ENCODE assay signal across 10 mouse cellular contexts in the genomic region with DNA sequence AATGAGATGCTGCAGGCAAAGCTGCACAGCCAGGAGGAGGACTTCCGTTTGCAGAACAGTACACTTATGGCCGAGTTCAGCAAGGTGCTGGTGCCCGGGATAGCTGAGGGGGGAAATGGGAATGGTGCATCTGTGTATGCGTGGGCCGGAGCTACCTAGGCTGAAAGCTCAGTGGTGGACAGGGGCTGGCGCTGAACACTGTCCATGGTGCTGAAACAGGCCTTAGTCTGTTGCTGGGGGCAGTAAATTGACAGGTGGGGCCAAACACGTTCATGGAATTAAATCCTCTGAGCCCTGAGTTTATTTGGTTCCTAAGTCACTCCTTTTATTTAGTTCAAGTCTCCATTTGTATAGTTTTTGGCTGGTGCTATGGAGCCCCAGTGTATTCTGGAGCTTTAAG. TPM values are rescaled to one million over a fixed set of nuclear protein-coding genes. Genes with fewer than 3 reads are reported as not detected.
DNase-seq lines count a peak whose midpoint lies in the region; ATAC-seq and TF ChIP-seq lines count a peak whose summit lies in the region.
"Had no signal": no experiment of that assay in that cellular context is flagged by ENCODE, and none has a peak within 500 bp of the region (broad histone marks: within the 10 kb centered on the region; RNA-seq: fewer than 3 reads in every experiment).

No protein-coding gene starts in this region.

- no peaks in the 10 kb centered on the region for H3K27me3 ChIP-seq in forebrain, embryonic 10.5 days (ENCODE audit: poor library complexity, severe bottlenecking)
- no peaks in the 10 kb centered on the region for H3K27me3 ChIP-seq in forebrain, postnatal 0 days (ENCODE audit: insufficient read depth, low read length)
- no peaks in the 10 kb centered on the region for H3K27me3 ChIP-seq in limb, embryonic 14.5 days (ENCODE audit: control insufficient read depth, insufficient read depth, low read length)
- H3K27me3 ChIP-seq in midbrain, embryonic 15.5 days (replicated peaks): no peaks in the 10 kb centered on the region
- H3K27me3 ChIP-seq: heart, embryonic 15.5 days had no signal

- no peak overlapping the region for H3K4me2 ChIP-seq in forebrain, postnatal 0 days (ENCODE audit: low read depth)
- H3K4me2 ChIP-seq in limb, embryonic 14.5 days (replicated peaks; ENCODE audit: low read depth, low read length, severe bottlenecking): no peak overlapping the region
- H3K4me2 ChIP-seq in midbrain, embryonic 15.5 days: no peak overlapping the region
- H3K4me2 ChIP-seq: heart, embryonic 15.5 days had no signal

- peaks cover 21% of the 10 kb centered on the region for H3K36me3 ChIP-seq in forebrain, embryonic 10.5 days (replicated peaks)
- H3K36me3 ChIP-seq in forebrain, postnatal 0 days (ENCODE audit: insufficient read depth): peaks cover 9% of the 10 kb centered on the region; the same call in 1 of the 2 replicates
- H3K36me3 ChIP-seq in limb, embryonic 14.5 days (ENCODE audit: control insufficient read depth, insufficient read depth, low read length): 0 out of 2 replicates have a peak, but pooled peaks cover 2% of the 10 kb centered on the region
- H3K36me3 ChIP-seq in midbrain, embryonic 15.5 days (replicated peaks): no peaks in the 10 kb centered on the region; the same call in 1 of the 2 replicates

- no peak overlapping the region for H3K4me3 ChIP-seq in forebrain, embryonic 10.5 days
- no peak overlapping the region for H3K4me3 ChIP-seq in forebrain, postnatal 0 days (ENCODE audit: low read depth, low read length)
- no peak overlapping the region for H3K4me3 ChIP-seq in limb, embryonic 14.5 days (replicated peaks; ENCODE audit: low read length)
- H3K4me3 ChIP-seq in midbrain, embryonic 15.5 days: no peak overlapping the region
- H3K4me3 ChIP-seq: heart, embryonic 15.5 days had no signal

- no peak for TF ChIP-seq POLR2A in limb, embryonic 14.5 days (IDR thresholded peaks at IDR 0.05; ENCODE audit: borderline replicate concordance, extremely low read depth, insufficient read depth, insufficient read length)

- DNase-seq in forebrain, embryonic 10.5 days (ENCODE audit: extremely low spot score, low spot score): peak; percentile 21
- no peak for DNase-seq in forebrain, postnatal 0 days
- peak; percentile 42 for DNase-seq in ovary, postnatal 36 days (ENCODE audit: low spot score)
- no peak for DNase-seq in ovary, postnatal 10 days (ENCODE audit: low spot score)
- peak; percentile 57 for DNase-seq in limb, embryonic 14.5 days (ENCODE audit: low spot score)
- DNase-seq in thymus, postnatal 36 days: peak; percentile 19 to 23
- DNase-seq in layer of hippocampus, adult 18-20 months (ENCODE audit: low spot score in 2 of 2): no peak

- WGBS in forebrain, embryonic 10.5 days: 41% methylated on average over 7 of the region's 7 CpGs
- 44% methylated on average over 7 of the region's 7 CpGs for WGBS in forebrain, postnatal 0 days
- 17% methylated on average over 7 of the region's 7 CpGs for WGBS in limb, embryonic 14.5 days
- 38% methylated on average over 7 of the region's 7 CpGs for WGBS in midbrain, embryonic 15.5 days

- peaks cover 7% of the 10 kb centered on the region for H3K4me1 ChIP-seq in forebrain, embryonic 10.5 days
- H3K4me1 ChIP-seq in forebrain, postnatal 0 days (ENCODE audit: insufficient read depth): no peaks in the 10 kb centered on the region
- H3K4me1 ChIP-seq in limb, embryonic 14.5 days (ENCODE audit: control insufficient read depth, insufficient read depth, low read length): peaks cover 2% of the 10 kb centered on the region; the same call in 1 of the 2 replicates
- H3K4me1 ChIP-seq in midbrain, embryonic 15.5 days: peaks cover 9% of the 10 kb centered on the region

- no peaks in the 10 kb centered on the region for H3K9me3 ChIP-seq in forebrain, embryonic 10.5 days
- H3K9me3 ChIP-seq in forebrain, postnatal 0 days (ENCODE audit: low read length): no peaks in the 10 kb centered on the region
- no peaks in the 10 kb centered on the region for H3K9me3 ChIP-seq in limb, embryonic 14.5 days (ENCODE audit: control insufficient read depth, low read length)
- H3K9me3 ChIP-seq in midbrain, embryonic 15.5 days: no peaks in the 10 kb centered on the region
- H3K9me3 ChIP-seq: heart, embryonic 15.5 days had no signal

- H3K9ac ChIP-seq in forebrain, postnatal 0 days: no peak overlapping the region
- no peak overlapping the region for H3K9ac ChIP-seq in limb, embryonic 14.5 days (ENCODE audit: low read depth, low read length, severe bottlenecking)
- no peak overlapping the region for H3K9ac ChIP-seq in midbrain, embryonic 15.5 days
- H3K9ac ChIP-seq: heart, embryonic 15.5 days had no signal

- no peak overlapping the region for H3K27ac ChIP-seq in forebrain, embryonic 10.5 days
- H3K27ac ChIP-seq in forebrain, postnatal 0 days (ENCODE audit: low read depth, low read length): no peak overlapping the region
- no peak overlapping the region for H3K27ac ChIP-seq in limb, embryonic 14.5 days (replicated peaks; ENCODE audit: low read depth, low read length)
- H3K27ac ChIP-seq in midbrain, embryonic 15.5 days: no peak overlapping the region
- H3K27ac ChIP-seq: heart, embryonic 15.5 days; macrophage had no signal

- no peak for ATAC-seq in forebrain, postnatal 0 days
- no peak for ATAC-seq in limb, embryonic 14.5 days (ENCODE audit: low FRiP score, low read depth)
- no peak for ATAC-seq in midbrain, embryonic 15.5 days (replicated peaks)

- TF ChIP-seq CTCF in forebrain, postnatal 0 days (IDR thresholded peaks at IDR 0.05; ENCODE audit: low read depth): no peak

RNA-seq across cellular contexts. Expression of a gene that starts 5.5 kb away (rescaled TPM):
- polyA plus RNA-seq in forebrain, embryonic 10.5 days (2016; fragmentation: Nextera tagmentation; extraction: Ambion mirVana): 45.6 TPM in 2 replicates
- total RNA-seq in forebrain, postnatal 0 days (2014; rRNA removed): 40.7 and 41.5 TPM in 2 replicates
- 46.0 and 62.4 TPM in 2 replicates for polyA plus RNA-seq in forebrain, postnatal 0 days (2015; fragmentation: Nextera tagmentation; extraction: Ambion mirVana)
- 60.2 and 63.0 TPM in 2 replicates for polyA plus RNA-seq in limb, embryonic 14.5 days (2012; rRNA removed)
- polyA plus RNA-seq in limb, embryonic 14.5 days (2014; fragmentation: Nextera tagmentation; extraction: Ambion mirVana): 31.9 and 32.9 TPM in 2 replicates
- 100 to 1,000 TPM in 1 of 2 experiments, 10 to 100 TPM in 1; 95.3 to 105 TPM for total RNA-seq in layer of hippocampus, adult 18-20 months (2021)
- 72.3 and 78.8 TPM in 2 replicates for polyA plus RNA-seq in midbrain, embryonic 15.5 days (2015; fragmentation: Nextera tagmentation; extraction: Ambion mirVana)

RNA-seq across cellular contexts. Expression of a gene that starts 27.1 kb away (rescaled TPM):
- 0.87 and 1.0 TPM in 2 replicates for polyA plus RNA-seq in forebrain, embryonic 10.5 days (2016; fragmentation: Nextera tagmentation; extraction: Ambion mirVana)
- 2.2 and 2.6 TPM in 2 replicates for total RNA-seq in forebrain, postnatal 0 days (2014; rRNA removed)
- polyA plus RNA-seq in forebrain, postnatal 0 days (2015; fragmentation: Nextera tagmentation; extraction: Ambion mirVana): 4.1 and 4.8 TPM in 2 replicates
- 4.1 and 5.7 TPM in 2 replicates for polyA plus RNA-seq in limb, embryonic 14.5 days (2012; rRNA removed)
- polyA plus RNA-seq in limb, embryonic 14.5 days (2014; fragmentation: Nextera tagmentation; extraction: Ambion mirVana): 1.7 and 2.2 TPM in 2 replicates
- total RNA-seq in layer of hippocampus, adult 18-20 months (2021): 1 to 10 TPM; 7.0 to 8.9 TPM
- polyA plus RNA-seq in midbrain, embryonic 15.5 days (2015; fragmentation: Nextera tagmentation; extraction: Ambion mirVana): 2.3 and 2.9 TPM in 2 replicates

RNA-seq across cellular contexts. Expression of a gene that starts 32.7 kb away (rescaled TPM):
- polyA plus RNA-seq in forebrain, embryonic 10.5 days (2016; fragmentation: Nextera tagmentation; extraction: Ambion mirVana): 25.3 and 29.3 TPM in 2 replicates
- total RNA-seq in forebrain, postnatal 0 days (2014; rRNA removed): 12.8 and 20.4 TPM in 2 replicates
- polyA plus RNA-seq in forebrain, postnatal 0 days (2015; fragmentation: Nextera tagmentation; extraction: Ambion mirVana): 17.3 and 20.1 TPM in 2 replicates
- polyA plus RNA-seq in limb, embryonic 14.5 days (2012; rRNA removed): 24.4 and 25.3 TPM in 2 replicates
- 22.1 and 22.2 TPM in 2 replicates for polyA plus RNA-seq in limb, embryonic 14.5 days (2014; fragmentation: Nextera tagmentation; extraction: Ambion mirVana)
- total RNA-seq in layer of hippocampus, adult 18-20 months (2021): 10 to 100 TPM; 33.7 to 38.7 TPM
- 26.3 and 26.6 TPM in 2 replicates for polyA plus RNA-seq in midbrain, embryonic 15.5 days (2015; fragmentation: Nextera tagmentation; extraction: Ambion mirVana)

RNA-seq across cellular contexts. Expression of a gene that starts 44.3 kb away (rescaled TPM):
- 14.5 and 19.3 TPM in 2 replicates for polyA plus RNA-seq in forebrain, embryonic 10.5 days (2016; fragmentation: Nextera tagmentation; extraction: Ambion mirVana)
- 149 and 202 TPM in 2 replicates for total RNA-seq in forebrain, postnatal 0 days (2014; rRNA removed)
- polyA plus RNA-seq in forebrain, postnatal 0 days (2015; fragmentation: Nextera tagmentation; extraction: Ambion mirVana): 59.3 and 66.3 TPM in 2 replicates
- 25.7 and 38.6 TPM in 2 replicates for polyA plus RNA-seq in limb, embryonic 14.5 days (2012; rRNA removed)
- 14.9 and 16.0 TPM in 2 replicates for polyA plus RNA-seq in limb, embryonic 14.5 days (2014; fragmentation: Nextera tagmentation; extraction: Ambion mirVana)
- total RNA-seq in layer of hippocampus, adult 18-20 months (2021): 10 to 100 TPM; 17.6 to 21.5 TPM
- 78.4 and 85.2 TPM in 2 replicates for polyA plus RNA-seq in midbrain, embryonic 15.5 days (2015; fragmentation: Nextera tagmentation; extraction: Ambion mirVana)

RNA-seq across cellular contexts. Expression of a gene that starts 46.1 kb away (rescaled TPM):
- polyA plus RNA-seq in forebrain, embryonic 10.5 days (2016; fragmentation: Nextera tagmentation; extraction: Ambion mirVana): 40.3 and 40.8 TPM in 2 replicates
- total RNA-seq in forebrain, postnatal 0 days (2014; rRNA removed): 73.7 and 76.8 TPM in 2 replicates
- polyA plus RNA-seq in forebrain, postnatal 0 days (2015; fragmentation: Nextera tagmentation; extraction: Ambion mirVana): 39.6 and 40.3 TPM in 2 replicates
- 71.3 and 76.3 TPM in 2 replicates for polyA plus RNA-seq in limb, embryonic 14.5 days (2012; rRNA removed)
- polyA plus RNA-seq in limb, embryonic 14.5 days (2014; fragmentation: Nextera tagmentation; extraction: Ambion mirVana): 38.3 and 38.7 TPM in 2 replicates
- total RNA-seq in layer of hippocampus, adult 18-20 months (2021): 10 to 100 TPM; 75.3 to 87.4 TPM
- 49.1 and 53.2 TPM in 2 replicates for polyA plus RNA-seq in midbrain, embryonic 15.5 days (2015; fragmentation: Nextera tagmentation; extraction: Ambion mirVana)

Comparison
In these comparisons a context has a peak if more than half of its experiments do, and no peak if none do; other contexts are left out.
1. DNase-seq: peak in forebrain, embryonic 10.5 days (single experiment), ovary, postnatal 36 days (single experiment), limb, embryonic 14.5 days (single experiment) and thymus, postnatal 36 days (2 of 2); none in forebrain, postnatal 0 days (single experiment), ovary, postnatal 10 days (single experiment) and layer of hippocampus, adult 18-20 months (0 of 2).